Mouse (Mus musculus) 416B (cell line): ENCODE data around the gene Btbd9.

ENCODE experiments used
- DNase-seq: peaks from one replicate; pipeline ENCODE4 v3.0.0; 2011; ENCODE audit warnings: low read depth

Gene Btbd9

GRCm38 (mm10) chr17:30199374-30200247, 376.7 kb downstream of the Btbd9 start:
- DNase-seq, result no peak

GRCm38 (mm10) chr17:30198422-30198821, 377.9 kb downstream of the Btbd9 start:
- DNase-seq, result no peak

GRCm38 (mm10) chr17:30197280-30198030, 378.8 kb downstream of the Btbd9 start:
- peak; percentile 58 for DNase-seq

- DNase-seq, result peak; percentile 58
These were observed 379.6 kb downstream of the Btbd9 start for GRCm38 (mm10) chr17:30196401-30197279.

DNA sequence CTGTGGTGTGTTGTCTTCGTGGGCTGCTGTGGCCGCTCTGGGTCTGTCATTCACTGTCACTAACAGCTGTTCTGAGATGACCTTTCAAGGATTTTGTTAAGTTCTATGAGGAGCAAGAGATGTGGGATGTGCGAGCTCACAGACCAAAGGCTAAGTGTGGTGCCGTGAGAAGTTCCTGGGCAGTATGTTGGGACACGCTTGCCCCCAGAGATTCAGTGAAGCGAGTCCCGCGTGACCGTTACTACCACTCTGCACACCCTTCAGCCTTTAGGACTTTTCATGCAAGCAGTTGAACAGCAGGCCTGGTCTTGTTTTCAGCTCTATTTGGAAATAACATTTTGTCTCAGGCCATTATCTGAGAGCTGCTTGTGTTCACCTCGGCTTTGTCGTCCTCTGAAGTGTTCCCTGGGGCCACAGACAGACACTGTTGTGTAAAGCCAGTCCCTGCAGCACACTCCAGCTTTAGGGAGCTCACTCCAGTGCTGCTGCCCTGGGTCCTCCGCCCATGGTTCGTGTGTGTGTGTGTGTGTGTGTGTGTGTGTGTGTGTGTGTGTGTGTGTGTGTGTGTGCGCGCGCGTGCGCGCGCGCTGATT, 380.6 kb downstream of the Btbd9 start:
- DNase-seq, result no peak

- peak; percentile 31 for DNase-seq
These were observed 381.5 kb downstream of the Btbd9 start for GRCm38 (mm10) chr17:30194629-30195445.

- no peak for DNase-seq
These were observed 382.2 kb downstream of the Btbd9 start for GRCm38 (mm10) chr17:30194091-30194490.

DNA sequence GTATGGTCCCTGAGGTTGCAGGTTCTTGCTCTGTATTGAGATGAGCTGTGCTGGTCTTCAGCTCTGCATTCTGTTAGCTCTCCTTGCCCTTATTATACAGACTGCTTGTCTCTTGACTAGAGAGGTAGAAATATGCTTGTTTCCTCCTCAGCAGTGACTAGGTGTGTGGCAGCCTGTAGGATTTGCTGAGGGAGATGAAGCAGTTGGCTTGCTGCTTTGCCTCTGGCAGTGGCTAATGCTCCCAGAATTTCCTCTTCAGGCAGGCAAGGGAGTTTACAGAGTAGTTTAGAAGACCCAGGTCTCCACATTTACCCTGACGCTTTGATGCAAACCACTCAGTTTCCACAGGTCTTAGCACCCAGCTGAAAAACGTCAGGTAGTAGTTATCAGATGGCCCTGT, 382.7 kb downstream of the Btbd9 start:
- DNase-seq, result no peak

DNA sequence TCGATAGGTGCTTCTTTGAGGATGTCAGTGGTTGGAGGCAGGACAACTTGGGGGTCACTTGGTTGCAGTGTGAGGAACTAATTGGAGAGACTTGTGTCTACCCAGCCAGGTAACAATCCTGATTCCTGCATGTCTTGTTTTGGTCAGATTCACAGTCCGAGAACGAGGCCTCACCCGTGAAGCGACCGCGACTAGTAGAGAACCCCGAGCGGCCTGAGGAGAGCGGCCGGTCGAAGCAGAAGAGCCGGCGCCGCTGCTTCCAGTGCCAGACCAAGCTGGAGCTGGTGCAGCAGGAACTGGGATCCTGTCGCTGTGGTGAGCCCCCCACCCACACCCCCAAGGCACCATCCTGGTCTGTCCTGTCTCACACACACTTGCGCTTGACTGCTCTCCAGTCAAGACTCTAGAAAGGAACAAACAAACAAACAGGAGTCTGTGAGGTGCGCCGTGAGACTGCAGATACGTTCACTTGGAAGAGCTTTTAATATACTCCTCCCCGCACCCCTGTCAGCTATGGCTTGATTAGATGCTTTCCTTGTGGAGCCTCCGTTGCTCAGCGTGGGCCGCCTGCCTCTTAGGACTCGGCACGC, 383.8 kb downstream of the Btbd9 start:
- no peak for DNase-seq

DNA sequence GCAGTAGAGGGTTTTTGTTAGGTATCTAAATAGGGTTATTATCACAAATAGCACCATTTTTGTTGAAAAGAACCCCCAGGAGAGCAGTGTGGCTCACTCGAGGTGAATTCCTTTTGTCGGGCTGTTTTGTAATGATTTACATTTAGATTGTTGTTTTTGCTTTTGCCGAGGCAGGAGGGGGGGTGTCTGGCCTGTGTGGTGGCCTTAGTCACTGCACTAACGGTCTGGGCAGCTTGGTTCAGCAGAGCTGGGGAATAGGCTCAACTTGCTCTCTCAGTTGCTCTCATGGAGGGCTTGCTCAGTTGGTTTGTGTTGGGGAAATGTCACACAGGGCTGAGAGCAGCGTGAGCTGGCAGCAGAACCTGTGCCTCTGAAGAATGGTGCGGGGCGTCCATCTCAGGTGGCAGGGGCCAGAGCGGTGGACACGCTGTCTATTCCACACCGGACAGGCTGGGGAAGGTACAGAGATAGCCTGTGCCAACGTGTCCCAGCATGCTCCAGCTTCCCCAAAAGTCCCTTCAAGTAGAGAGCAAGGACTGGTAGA, 385.1 kb downstream of the Btbd9 start:
- no peak for DNase-seq

DNA sequence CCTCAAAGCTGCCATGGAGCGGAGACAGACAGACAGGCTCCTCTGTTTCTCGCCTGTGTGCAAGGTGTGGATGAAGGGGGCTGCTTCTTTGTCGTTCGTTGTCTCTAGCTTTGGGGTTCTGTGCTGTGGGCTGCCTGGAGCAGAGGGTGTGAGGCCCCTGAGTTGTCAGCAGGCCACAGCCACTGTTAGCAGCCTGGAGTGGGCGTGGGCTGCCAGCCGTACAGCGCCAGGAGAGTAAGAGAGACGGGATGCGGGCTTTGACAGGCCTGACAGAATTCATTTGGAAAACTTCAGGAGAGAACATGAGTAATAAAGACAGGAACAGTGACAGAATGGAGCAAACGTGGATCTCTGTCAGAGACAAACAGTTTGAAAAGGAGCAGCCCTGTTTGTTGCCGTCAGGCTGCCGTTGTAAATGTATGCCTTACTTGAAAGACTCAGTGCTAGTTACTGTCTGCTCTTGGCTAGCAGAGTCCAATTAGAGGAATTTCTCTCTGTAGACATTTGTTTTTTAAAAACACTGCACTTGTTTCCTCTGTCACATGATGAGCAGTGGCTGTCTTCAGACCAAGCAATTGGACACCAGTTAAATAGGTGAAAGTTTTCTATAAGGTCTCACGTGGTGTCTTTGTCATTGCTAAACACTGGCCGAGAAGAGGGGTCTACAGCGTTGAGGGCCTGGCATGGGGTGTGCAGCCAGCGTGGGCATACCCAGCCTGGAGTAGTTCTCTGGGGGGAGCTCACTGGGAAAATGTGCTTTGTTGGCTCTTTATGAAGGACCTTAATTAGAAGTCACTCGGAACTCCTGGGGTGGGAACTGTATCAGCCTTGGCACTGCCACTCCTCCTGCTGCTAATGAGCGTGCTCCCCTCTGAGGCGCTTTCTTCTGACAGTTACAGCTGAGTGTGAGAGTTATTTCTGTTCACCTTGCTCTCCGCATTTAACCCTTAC, 388.0 kb downstream of the Btbd9 start:
- DNase-seq, result no peak

DNA sequence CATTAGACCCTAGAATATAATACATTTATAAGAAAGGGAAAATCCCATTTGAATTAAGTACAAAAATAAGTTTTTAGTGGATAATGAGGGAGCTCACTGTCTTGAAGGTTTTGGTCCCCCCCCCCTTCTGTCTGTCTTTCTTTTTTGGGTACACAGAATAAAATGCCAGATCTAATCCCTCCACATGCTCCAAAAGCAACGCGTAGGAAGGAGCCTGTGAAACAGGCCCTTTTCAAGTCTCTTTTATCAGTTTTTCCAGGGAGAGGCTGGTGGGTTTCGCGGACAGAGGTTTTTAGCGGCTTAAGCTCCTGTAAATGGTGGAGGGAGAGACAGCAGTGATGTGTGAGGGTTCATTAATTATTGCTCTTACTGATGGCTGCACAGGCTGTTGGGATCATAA, 388.7 kb downstream of the Btbd9 start:
- DNase-seq, result no peak

DNA sequence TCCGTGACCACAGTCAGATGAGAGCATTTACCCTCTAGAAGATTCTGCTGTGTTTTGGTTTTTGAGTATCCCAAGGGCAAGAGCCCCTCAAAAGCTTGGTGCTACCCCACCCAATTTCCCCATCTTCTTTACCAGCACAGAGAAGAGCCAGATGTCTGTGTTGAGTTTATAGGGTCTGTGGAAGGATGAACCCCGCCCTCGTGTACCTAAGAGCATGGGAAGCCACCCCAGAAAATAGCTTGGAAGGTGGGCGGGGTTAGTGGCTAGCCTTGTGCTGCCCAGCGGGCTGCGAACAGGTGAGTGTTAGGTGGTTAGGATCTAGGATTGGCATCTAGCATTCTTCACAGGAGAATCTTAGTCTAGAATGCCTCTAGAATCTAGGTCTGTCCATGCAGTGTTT, 389.1 kb downstream of the Btbd9 start:
- DNase-seq, result no peak

- no peak for DNase-seq
These were observed 392.7 kb downstream of the Btbd9 start for GRCm38 (mm10) chr17:30183561-30183960.

DNA sequence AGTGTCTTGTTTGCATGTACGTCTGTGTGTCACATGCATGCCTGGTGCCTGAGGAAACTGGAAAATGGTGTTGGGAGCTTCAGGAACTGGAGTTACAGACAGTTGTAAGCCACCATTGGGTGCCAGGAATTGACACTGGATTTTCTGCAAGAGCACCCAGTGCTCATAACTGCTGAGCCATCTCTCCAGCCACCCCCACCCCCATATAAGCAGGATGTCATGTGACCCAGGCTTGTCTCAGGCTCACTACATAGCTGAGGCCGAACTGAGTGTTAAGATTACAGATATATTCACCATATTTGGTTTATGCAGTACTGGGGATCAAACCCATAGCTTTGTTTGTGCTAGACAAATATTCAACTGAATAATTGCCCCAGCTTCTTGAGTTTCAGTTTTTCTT, 394.2 kb downstream of the Btbd9 start:
- DNase-seq, result no peak

DNA sequence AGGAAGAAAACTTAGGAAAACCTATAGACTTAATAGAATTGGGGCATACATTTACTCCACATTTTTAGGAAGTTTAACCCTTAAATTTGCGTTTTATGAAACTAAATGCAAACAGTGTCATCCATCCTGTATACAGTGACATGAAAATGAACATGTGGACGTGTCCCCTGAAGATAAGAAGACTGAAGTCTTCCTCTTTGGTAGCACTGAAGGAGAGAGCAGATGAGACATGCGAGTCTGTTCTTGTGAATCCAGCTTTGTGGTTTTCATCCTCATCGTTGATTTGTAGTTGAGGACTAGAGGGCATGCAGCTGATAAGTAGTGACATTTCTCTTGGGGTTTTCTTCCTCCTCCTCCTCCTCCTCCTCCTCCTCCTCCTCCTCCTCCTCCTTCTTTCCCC, 394.7 kb downstream of the Btbd9 start:
- no peak for DNase-seq

- no peak for DNase-seq
These were observed 396.1 kb downstream of the Btbd9 start for GRCm38 (mm10) chr17:30180197-30180596.

GRCm38 (mm10) chr17:30178402-30178801, 397.9 kb downstream of the Btbd9 start:
- DNase-seq, result no peak

GRCm38 (mm10) chr17:30177435-30177834, 398.9 kb downstream of the Btbd9 start:
- no peak for DNase-seq
